Mouse (Mus musculus): Measurements from ENCODE around the gene Lpin2. TPM values are rescaled to one million over a fixed set of nuclear protein-coding genes. Genes with fewer than 3 reads are reported as not detected.

The Lpin2 gene
- total RNA-seq, 2 experiments from 2014 or later: 76.4 to 83.8 TPM

GRCm38 (mm10) chr17:71227128-71227895, 45.0 kb downstream of the Lpin2 start:
- no peak for DNase-seq (ENCODE audit: low spot score in 2 of 2)

GRCm38 (mm10) chr17:71228651-71229050, 46.3 kb downstream of the Lpin2 start:
- DNase-seq (ENCODE audit: low spot score in 2 of 2): no peak

GRCm38 (mm10) chr17:71230108-71230709, 47.8 kb downstream of the Lpin2 start:
- DNase-seq (ENCODE audit: low spot score in 2 of 2): no peak

- DNase-seq (ENCODE audit: low spot score in 2 of 2): no peak
Measured at GRCm38 (mm10) chr17:71231998-71232397, 49.6 kb downstream of the Lpin2 start.

- no peak for DNase-seq (ENCODE audit: low spot score in 2 of 2)
Measured at GRCm38 (mm10) chr17:71233210-71233609, 50.9 kb downstream of the Lpin2 start.

- no peak for DNase-seq (ENCODE audit: low spot score in 2 of 2)
Measured at GRCm38 (mm10) chr17:71234041-71234594, 51.8 kb downstream of the Lpin2 start.

GRCm38 (mm10) chr17:71235229-71235958, 53.0 kb downstream of the Lpin2 start:
- no peak for DNase-seq (ENCODE audit: low spot score in 2 of 2)

- DNase-seq (ENCODE audit: low spot score in 2 of 2): no peak
Measured at GRCm38 (mm10) chr17:71238494-71238893, 56.1 kb downstream of the Lpin2 start.

- DNase-seq (ENCODE audit: low spot score in 2 of 2): no peak
Measured at GRCm38 (mm10) chr17:71240811-71241210, 58.5 kb downstream of the Lpin2 start.

- DNase-seq (ENCODE audit: low spot score in 2 of 2): no peak
Measured at GRCm38 (mm10) chr17:71242666-71243065, 60.3 kb downstream of the Lpin2 start.

- DNase-seq (ENCODE audit: low spot score in 2 of 2): no peak
Measured at GRCm38 (mm10) chr17:71245133-71245532, 62.8 kb downstream of the Lpin2 start.

GRCm38 (mm10) chr17:71246022-71246421, 63.7 kb downstream of the Lpin2 start:
- no peak for DNase-seq (ENCODE audit: low spot score in 2 of 2)

- no peak for DNase-seq (ENCODE audit: low spot score in 2 of 2)
Measured at GRCm38 (mm10) chr17:71248963-71249362, 66.6 kb downstream of the Lpin2 start.

GRCm38 (mm10) chr17:71250046-71250445, 67.7 kb downstream of the Lpin2 start:
- DNase-seq (ENCODE audit: low spot score in 2 of 2): no peak

- no peak for DNase-seq (ENCODE audit: low spot score in 2 of 2)
Measured at GRCm38 (mm10) chr17:71250819-71251600, 68.7 kb downstream of the Lpin2 start.

GRCm38 (mm10) chr17:71251601-71252001, 69.2 kb downstream of the Lpin2 start:
- no peak for DNase-seq (ENCODE audit: low spot score in 2 of 2)

- no peak for DNase-seq (ENCODE audit: low spot score in 2 of 2)
Measured at GRCm38 (mm10) chr17:71252101-71252500, 69.7 kb downstream of the Lpin2 start.

GRCm38 (mm10) chr17:71253391-71253790, 71.0 kb downstream of the Lpin2 start:
- DNase-seq (ENCODE audit: low spot score in 2 of 2): no peak

- no peak for DNase-seq (ENCODE audit: low spot score in 2 of 2)
Measured at GRCm38 (mm10) chr17:71254106-71254505, 71.7 kb downstream of the Lpin2 start.

GRCm38 (mm10) chr17:71254736-71255135, 72.4 kb downstream of the Lpin2 start:
- DNase-seq (ENCODE audit: low spot score in 2 of 2): no peak

GRCm38 (mm10) chr17:71256068-71256615, 73.8 kb downstream of the Lpin2 start:
- DNase-seq (ENCODE audit: low spot score in 2 of 2): no peak

Data from layer of hippocampus, postnatal 14 days (tissue).